In genomic region chr2:135692568-135693488, GRCm38 (mm10) we compare ENCODE assay signal across 8 mouse cellular contexts. TPM values are rescaled to one million over a fixed set of nuclear protein-coding genes. Genes with fewer than 3 reads are reported as not detected.
DNase-seq lines count a peak whose midpoint lies in the region; ATAC-seq and TF ChIP-seq lines count a peak whose summit lies in the region.
"Had no signal": no experiment of that assay in that cellular context is flagged by ENCODE, and none has a peak within 500 bp of the region (broad histone marks: within the 10 kb centered on the region; RNA-seq: fewer than 3 reads in every experiment).

No protein-coding gene starts in this region.

- H3K4me1 ChIP-seq in spleen, adult 2 months (ENCODE audit: control insufficient read depth, insufficient read depth, insufficient read length) = no peaks in the 10 kb centered on the region
- H3K4me1 ChIP-seq in hindbrain, embryonic 16.5 days (ENCODE audit: control insufficient read depth, insufficient read depth, low read depth, low read length) = no peaks in the 10 kb centered on the region
- peaks cover 4% of the 10 kb centered on the region; the same call in 1 of the 2 replicates for H3K4me1 ChIP-seq in lung, postnatal 0 days (ENCODE audit: insufficient read depth, low read depth, low read length)

- TF ChIP-seq CTCF in spleen, adult 2 months (IDR thresholded peaks at IDR 0.05; ENCODE audit: extremely low read depth, insufficient read depth, insufficient read length, insufficient replicate concordance) = no peak
- no peak for TF ChIP-seq CTCF in lung, postnatal 0 days (IDR thresholded peaks at IDR 0.05)

- H3K27me3 ChIP-seq in spleen, adult 2 months (ENCODE audit: control insufficient read depth, insufficient read depth, low read length) = no peaks in the 10 kb centered on the region
- no peaks in the 10 kb centered on the region for H3K27me3 ChIP-seq in hindbrain, embryonic 16.5 days (replicated peaks; ENCODE audit: control insufficient read depth, insufficient read depth, low read length)
- no peaks in the 10 kb centered on the region for H3K27me3 ChIP-seq in lung, postnatal 0 days (replicated peaks; ENCODE audit: insufficient read depth, low read length)

- H3K9ac ChIP-seq in hindbrain, embryonic 16.5 days (ENCODE audit: low read depth, low read length) = no peak overlapping the region
- no peak overlapping the region for H3K9ac ChIP-seq in lung, postnatal 0 days (replicated peaks; ENCODE audit: low read depth)

- DNase-seq in spleen, adult 2 months (ENCODE audit: low read depth in 1 of 2, low spot score in 2 of 2) = no peak
- DNase-seq in spleen, postnatal 14 days (ENCODE audit: low spot score in 2 of 2) = no peak
- peak; percentile 34 for DNase-seq in gastrocnemius, adult 18-20 months (ENCODE audit: low spot score)
- peak; percentile 52 for DNase-seq in lung, postnatal 0 days (ENCODE audit: low spot score)
- DNase-seq in thymus, postnatal 14 days = no peak
- DNase-seq in urinary bladder, postnatal 25 days (ENCODE audit: low spot score) = no peak

- peak; percentile 68; the same call in 1 of the 2 replicates for TF ChIP-seq EP300 in lung, postnatal 0 days (IDR thresholded peaks at IDR 0.05)

- H3K4me3 ChIP-seq in spleen, adult 2 months (ENCODE audit: extremely low read depth, insufficient read depth, insufficient read length) = no peak overlapping the region
- no peak overlapping the region for H3K4me3 ChIP-seq in hindbrain, embryonic 16.5 days (ENCODE audit: low read length)
- no peak overlapping the region for H3K4me3 ChIP-seq in lung, postnatal 0 days (ENCODE audit: low read depth, low read length)

- peak; percentile 65 for ATAC-seq in hindbrain, embryonic 16.5 days
- peak; percentile 60 for ATAC-seq in lung, postnatal 0 days

- WGBS in spleen, adult 2 months = 28% methylated on average over 12 of the region's 12 CpGs
- 65% methylated on average over 12 of the region's 12 CpGs for WGBS in hindbrain, embryonic 16.5 days
- WGBS in lung, postnatal 0 days = 43% methylated on average over 12 of the region's 12 CpGs

- H3K36me3 ChIP-seq in spleen, adult 2 months (ENCODE audit: control insufficient read depth, insufficient read depth, low read length) = no peaks in the 10 kb centered on the region
- H3K36me3 ChIP-seq in hindbrain, embryonic 16.5 days (ENCODE audit: control insufficient read depth, insufficient read depth, low read length) = no peaks in the 10 kb centered on the region
- no peaks in the 10 kb centered on the region for H3K36me3 ChIP-seq in lung, postnatal 0 days (ENCODE audit: insufficient read depth, low read length)

- TF ChIP-seq POLR2A in spleen, adult 2 months (IDR thresholded peaks at IDR 0.05; ENCODE audit: low read depth, low read length) = no peak

- H3K9me3 ChIP-seq in hindbrain, embryonic 16.5 days (ENCODE audit: control insufficient read depth, low read length) = no peaks in the 10 kb centered on the region
- no peaks in the 10 kb centered on the region for H3K9me3 ChIP-seq in lung, postnatal 0 days (ENCODE audit: low read length)

- H3K4me2 ChIP-seq in hindbrain, embryonic 16.5 days (ENCODE audit: low read length) = no peak overlapping the region
- no peak overlapping the region for H3K4me2 ChIP-seq in lung, postnatal 0 days (replicated peaks; ENCODE audit: low read depth, low read length)

- H3K27ac ChIP-seq in spleen, adult 2 months (ENCODE audit: insufficient read depth, low read length) = peak overlapping the region; percentile 27
- H3K27ac ChIP-seq in hindbrain, embryonic 16.5 days (ENCODE audit: low read depth, low read length) = no peak overlapping the region
- H3K27ac ChIP-seq in lung, postnatal 0 days (ENCODE audit: low read length) = peak overlapping the region; percentile 28; the same call in 1 of the 2 replicates
- H3K27ac ChIP-seq: macrophage had no signal

RNA-seq across cellular contexts. Expression of gene Plcb4, which starts 34.0 kb away (rescaled TPM):
- 2.4 and 2.7 TPM in 2 replicates for polyA plus RNA-seq in spleen, adult 2 months (2012; rRNA removed)
- total RNA-seq in gastrocnemius, adult 18-20 months (2021) = 10 to 100 TPM; 14.2 to 18.7 TPM
- 36.3 and 40.8 TPM in 2 replicates for polyA plus RNA-seq in hindbrain, embryonic 16.5 days (2015; fragmentation: Nextera tagmentation; extraction: Ambion mirVana)
- 13.8 and 17.5 TPM in 2 replicates for polyA plus RNA-seq in lung, postnatal 0 days (2015; fragmentation: Nextera tagmentation; extraction: Ambion mirVana)

Comparison
In these comparisons a context has a peak if more than half of its experiments do, and no peak if none do; other contexts are left out.
1. DNase-seq: peak in gastrocnemius, adult 18-20 months (single experiment) and lung, postnatal 0 days (single experiment); none in spleen, adult 2 months (0 of 2), spleen, postnatal 14 days (0 of 2), thymus, postnatal 14 days (single experiment) and urinary bladder, postnatal 25 days (single experiment).